Mouse (Mus musculus) granulocyte monocyte progenitor cell, adult 5-6 weeks (primary cell): ENCODE measurements around the gene Tnfsf15. TPM values are rescaled to one million over a fixed set of nuclear protein-coding genes. Genes with fewer than 3 reads are reported as not detected.
A peak's percentile ranks its signal among the peaks of the same experiment; 100 is the strongest.

ENCODE experiments used
- ATAC-seq: replicated peaks from 2 replicates; pipeline ENCODE4 v1.8.0; 2016; ENCODE audit warnings: mild to moderate bottlenecking, moderate TSS enrichment, inconsistent platforms; ENCODE audit not compliant: poor library complexity, severe bottlenecking
- total RNA-seq, 2 experiments: library from RNA; stranded (forward) in 1 of 2; stranded (reverse) in 1 of 2; fragments of 200-712, 200-1000 nt in 1 of 2; fragments of >200 nt in 1 of 2; fragmentation: Nextera tagmentation in 1 of 2; gene quantifications; 2 replicates each; pipeline ENCODE4 v1.2.3; 2014 to 2017

Tnfsf15 gene
- total RNA-seq, 2 experiments from 2014 or later: 0.26 to 0.88 TPM

DNA sequence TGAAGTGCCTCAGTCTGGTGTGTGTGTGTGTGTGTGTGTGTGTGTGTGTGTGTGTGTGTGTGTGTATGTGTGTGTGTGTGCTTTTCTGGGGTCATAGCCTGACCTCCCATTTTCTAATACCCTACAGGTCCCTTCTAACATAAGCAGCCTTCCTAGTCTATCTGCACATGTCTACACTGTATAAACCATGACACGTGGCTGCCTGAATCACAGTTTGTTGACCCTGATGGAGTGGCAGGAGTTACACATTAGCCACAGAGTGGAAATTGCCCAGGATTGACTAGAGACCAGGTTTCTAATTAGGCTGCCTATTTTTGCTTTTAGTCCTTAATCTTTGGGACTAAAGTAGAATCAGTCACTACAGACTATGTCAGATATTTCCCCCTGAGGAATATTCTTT lies 1.3 kb downstream of the Tnfsf15 start:
- ATAC-seq: no peak

DNA sequence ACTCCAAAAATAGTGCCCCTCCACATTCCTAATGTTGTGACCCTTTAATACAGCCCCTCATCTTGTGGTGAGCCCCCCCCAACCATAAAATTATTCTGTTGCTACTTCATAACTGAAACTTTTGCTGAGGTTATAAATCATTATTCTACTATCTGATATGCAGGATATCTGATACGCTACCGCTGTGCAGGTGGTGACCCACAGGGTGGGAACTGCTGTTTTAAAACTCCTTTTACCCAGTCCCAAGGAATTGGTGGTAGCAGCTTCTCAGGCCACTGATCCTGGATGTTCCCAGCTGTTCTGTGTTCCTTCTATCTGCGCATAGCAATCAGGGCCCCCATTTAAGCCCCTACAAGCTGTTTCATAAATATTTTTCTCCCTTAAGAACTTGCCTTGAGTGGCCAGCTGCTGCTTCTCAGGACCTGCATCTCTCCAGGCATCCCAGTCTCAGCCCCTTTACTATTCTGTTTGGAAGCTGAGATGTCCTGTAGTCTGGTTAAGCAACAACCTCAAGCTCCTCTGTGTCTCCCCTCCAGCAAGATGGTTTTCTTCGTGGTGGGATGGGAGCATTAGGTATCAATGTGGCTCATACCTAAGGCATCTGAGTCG lies 2.0 kb downstream of the Tnfsf15 start:
- ATAC-seq: no peak

DNA sequence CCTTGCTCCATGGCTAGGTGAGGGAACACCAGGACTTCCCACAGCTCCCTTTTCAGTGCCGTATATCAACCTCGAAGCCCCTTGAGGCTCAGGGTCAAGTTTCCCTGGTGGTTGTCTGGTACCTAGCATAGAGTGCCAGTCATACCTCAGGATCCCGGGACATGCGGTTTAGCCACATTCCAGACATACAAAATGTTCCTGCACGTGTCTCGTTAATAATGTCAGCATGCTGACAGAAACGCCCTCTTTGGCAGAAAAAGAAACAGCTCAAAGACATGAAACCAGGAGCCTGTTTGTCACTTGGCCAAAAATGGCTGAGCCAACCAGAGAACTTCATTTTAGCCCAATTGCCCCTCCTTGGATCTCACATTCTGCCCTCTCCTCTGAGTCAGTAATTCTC lies 2.8 kb downstream of the Tnfsf15 start:
- ATAC-seq: no peak

DNA sequence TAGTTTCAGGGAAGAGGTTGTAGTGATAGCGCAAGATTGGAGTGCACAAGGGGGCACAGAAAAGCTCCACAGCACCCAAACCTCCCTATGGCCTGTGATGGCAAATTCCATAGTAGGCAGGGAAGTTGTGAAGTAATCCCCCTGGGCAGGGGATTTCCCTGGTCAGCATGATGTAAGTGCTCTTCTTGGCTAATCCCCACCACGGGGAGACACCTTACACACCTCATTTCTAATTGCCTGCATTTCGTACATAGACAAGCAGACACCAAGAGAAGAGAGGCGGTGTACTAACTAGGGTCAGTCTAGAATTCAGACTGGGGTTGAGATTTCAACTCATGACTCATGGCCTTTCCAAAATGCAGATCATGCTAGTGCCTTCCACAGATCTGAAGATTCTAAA lies 4.2 kb downstream of the Tnfsf15 start:
- peak; percentile 29 for ATAC-seq

DNA sequence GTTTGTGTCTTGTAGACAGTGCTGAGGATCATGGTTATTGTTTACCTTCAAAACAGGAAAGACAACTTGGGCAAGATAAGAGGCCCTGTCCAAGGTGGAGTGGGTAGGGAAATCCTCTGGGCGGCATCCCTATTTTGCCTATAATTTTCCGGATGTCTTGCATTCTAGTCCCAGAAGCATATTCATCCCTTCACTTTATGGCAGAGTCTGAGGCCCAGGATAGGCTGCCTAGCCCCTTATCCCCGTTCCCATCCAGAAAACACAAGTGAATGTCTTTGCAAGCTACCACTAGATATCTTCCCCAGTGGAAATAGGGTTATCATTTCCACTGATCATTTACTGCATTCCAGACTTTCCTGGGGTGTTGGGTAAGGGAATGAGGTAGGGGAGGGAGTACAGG lies 4.9 kb downstream of the Tnfsf15 start:
- no peak for ATAC-seq

DNA sequence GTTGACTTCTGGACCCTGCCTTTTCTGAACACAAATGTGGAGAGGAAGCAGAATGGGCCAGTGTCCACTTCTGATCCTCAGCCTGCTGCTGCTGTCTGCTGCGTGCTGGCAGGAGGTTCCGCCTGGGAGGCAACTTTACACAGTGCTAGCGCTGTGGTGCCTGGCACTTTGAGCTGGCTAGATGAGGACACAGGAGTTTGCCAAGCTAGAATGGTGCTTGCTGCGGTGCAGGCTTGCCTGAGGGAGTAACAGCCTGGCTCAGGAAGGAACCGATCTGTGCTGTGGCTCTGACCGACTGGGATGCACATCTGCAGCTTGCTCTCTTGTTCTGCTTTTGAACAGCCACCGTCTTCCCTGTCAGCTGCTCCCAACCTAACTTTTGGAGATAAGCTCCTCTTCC lies 5.4 kb downstream of the Tnfsf15 start:
- peak; percentile 75 for ATAC-seq

DNA sequence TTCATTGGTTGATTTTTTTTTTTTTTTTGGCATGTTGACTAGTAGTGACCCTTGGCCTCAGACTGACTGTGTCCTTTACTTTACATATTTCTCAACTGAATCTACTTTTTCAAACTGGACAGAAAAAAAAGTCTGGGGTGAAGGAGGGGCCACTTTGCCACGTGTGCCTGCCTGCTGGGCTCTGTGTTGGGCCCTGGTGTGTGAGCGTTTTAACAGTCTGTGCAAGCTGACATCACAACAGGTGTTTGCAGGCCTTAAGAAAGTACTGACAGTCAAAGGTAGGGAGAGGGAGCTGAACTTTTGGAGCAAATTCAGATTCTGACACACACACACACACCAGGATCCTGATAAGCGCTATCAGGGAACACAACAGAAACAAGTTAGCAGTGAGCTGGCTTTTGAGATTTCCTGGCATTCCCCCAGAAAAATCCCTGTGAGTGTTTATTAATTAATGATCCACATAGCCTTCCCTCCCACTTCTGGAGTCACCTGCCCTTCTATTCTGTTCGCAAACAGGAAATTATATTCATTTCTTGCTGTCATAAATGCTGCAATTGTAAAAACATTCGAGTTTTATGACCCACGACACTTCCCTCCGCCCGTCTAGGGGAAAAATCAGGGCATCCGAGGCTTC lies 6.4 kb downstream of the Tnfsf15 start:
- no peak for ATAC-seq

DNA sequence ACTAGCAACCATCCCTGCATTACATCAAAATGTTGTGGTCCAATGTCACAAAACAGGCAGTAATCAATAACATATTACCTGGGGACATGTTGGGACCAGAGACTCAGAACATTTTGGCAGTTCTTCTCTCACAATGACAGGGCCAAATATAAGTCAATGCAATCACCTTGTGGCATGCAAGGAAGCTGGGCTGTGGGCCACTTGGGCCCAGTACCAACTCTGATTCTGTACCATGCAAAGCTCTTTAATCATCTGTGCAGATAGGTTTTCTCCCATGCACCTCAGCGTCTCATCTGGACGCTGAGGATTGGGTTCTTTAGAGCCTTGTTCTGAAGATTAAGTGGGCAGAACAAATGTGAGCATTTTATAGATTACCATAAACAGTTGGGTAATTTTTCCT lies 13.6 kb downstream of the Tnfsf15 start:
- no peak for ATAC-seq

DNA sequence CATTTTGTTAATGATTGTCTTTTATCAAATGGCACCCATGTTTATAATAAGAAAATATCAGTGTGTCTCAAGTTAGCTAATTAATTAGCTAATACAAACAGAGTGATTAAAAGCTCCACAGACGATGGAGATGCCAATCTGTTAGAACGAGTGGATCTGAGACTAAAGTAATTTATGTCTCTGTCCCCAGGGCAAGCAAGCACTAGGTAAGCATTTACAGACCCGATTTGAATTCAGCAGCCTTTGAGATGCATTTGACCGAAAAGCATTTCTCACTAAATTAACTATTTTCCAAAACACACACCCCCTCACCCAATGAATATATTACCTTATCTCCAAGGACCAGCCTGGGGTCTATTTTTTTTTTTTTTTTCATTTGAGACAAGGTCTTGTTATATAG lies 18.2 kb downstream of the Tnfsf15 start:
- no peak for ATAC-seq

DNA sequence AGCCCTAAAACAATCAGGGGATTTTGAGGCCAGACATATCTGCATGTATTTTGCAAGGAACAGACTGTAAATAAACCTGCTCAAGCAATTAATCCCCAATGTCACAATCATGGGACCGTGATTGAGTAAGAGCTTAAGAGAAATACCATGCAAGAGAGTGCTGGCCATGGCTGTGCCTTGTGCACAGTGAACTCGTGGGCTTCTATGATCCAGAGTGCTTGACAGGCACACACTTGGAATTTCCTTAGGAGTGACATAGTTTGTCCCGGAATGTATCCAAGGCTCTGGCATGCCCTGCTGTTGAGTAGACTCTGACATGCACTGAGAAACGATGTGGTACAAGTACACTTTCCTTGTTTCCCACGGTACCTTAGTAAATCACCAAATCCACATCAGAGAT lies 18.9 kb downstream of the Tnfsf15 start:
- peak; percentile 90 for ATAC-seq

DNA sequence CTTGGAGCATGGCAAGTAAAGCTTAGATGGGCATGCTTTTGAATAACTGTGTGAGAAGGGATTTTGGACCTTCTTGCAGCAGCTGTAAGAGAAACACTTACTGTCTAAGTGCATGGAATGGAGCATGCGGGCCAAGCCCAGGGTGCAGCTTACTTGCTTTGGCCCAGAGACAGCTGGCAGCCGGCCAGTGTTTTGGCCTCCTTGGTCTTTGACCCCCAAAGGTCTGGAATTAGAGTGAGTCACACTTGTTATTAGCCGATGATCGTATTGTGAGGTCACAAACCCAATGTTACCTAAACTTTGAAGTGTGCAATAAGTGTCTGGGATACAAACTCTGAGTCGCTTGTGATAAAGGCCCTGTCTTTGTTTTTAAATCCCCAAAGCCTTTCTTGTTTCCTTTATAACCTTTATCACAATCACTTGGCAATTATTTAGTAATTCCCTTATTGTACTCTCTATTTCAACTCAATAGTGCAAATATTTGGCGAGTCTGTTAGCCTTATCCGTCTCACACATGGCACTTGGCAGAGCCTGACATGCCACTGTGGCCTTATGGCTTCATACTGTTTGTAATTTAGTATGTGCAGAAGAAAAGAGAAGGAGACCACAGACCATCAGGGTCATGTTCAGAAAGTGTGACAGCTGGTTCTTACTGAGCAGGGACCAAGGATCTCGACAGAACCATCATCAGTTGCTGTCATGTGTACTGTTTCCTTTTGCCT lies 26.8 kb downstream of the Tnfsf15 start:
- no peak for ATAC-seq

DNA sequence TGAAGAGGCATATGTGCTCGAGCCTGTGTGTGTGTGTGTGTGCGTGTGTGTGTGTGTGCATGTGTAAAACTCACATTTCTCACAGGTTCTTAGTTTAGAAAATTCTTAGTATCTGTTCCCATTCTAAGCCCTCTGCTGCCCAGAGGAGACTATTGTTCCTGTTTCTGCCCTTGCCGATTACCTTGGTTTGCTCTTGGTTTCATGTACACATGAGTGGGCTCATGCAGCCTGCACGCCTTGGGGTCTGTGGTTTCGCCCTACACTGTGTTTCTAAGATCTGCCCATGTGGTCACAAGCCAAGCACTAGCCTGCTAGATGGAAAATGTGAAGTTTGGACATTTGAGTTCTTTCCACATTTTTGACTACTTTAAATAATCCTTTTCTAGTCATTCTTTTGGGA lies 33.0 kb downstream of the Tnfsf15 start:
- ATAC-seq: peak; percentile 96

DNA sequence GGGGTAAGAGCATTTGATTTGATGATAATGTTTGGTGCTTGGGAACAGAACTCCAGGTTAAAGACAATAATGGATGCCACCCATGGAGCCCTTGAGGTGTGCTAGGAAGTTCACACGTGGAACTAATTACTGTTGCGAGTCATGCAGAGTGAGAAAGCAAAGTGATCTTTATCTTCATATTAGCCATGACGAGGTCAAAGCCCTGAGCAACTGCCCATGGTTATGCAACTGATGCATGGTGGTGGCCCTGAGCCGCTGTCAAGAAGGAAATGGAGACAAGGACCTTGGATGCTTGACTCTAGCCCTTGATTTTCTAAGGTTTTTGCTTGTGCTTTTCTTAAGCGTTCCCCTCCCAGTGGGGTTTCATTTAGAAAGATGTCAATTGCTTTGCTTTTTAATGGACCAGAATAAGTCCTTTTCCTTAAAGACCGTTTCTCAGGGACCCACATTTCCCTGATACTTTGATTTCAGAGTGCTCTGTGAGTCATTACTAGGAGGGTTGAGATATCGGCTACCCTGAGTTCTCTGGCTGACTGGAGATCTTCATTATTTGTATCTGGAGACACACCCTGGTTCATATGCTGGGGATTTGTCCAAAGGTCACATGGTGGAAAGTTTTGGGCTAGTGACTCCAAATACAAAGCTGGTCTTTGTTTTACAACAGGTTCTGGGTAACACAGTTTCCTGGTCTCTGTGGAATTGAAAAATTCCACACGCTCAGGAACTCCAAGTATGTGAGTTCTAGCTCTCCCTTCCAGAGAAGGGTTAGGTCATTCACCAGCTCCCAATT lies 34.3 kb downstream of the Tnfsf15 start:
- ATAC-seq: peak; percentile 48

DNA sequence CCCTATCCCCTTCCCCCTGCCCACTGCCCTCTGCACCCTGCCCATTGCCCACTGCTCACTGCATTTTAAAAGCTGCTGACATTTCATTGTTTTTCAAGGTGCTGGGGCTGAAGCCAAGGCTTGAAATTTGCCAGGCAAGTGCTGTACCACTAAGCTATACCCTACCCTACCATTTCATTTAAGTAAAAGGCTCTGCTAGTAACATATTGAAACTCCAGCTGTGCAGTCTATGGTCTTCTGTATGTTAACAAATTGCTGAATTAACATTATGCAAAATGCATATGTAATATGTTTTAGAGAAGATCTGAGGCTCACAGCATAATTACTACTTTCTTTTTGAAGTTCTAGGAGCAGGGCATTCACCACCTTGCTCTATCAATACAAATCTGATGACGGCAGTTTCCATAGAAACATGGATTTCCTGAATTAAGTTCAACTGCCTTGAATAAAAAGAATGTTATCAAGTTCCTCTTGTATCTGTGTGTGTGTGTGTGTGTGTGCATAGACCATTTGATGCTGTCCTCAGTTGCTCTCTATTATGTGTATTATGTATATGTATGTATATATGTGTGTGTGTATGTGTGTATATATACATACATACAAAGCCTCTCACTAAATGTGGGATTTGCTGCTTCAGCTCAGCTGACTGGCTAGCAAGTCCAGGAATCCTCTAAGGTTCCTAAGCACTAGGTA lies 38.5 kb downstream of the Tnfsf15 start:
- ATAC-seq: no peak

DNA sequence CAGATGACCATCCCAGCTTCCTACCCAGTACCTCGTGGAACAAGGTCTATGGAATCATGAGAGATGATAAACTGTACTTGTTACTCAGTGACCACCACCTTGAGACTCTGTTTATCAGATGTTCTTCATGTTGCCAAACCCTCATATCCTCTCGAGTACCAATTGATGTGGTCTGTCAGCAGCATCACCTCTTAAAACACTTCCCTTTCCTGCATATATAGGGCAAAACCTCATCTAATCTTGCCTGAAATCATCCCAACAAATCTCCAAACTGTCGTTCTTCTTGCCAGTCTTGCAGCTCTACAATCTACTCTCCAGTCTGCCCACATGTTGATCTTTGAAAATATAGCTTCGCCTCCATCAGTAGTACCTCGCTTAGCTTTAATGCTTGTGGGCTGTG lies 40.7 kb downstream of the Tnfsf15 start:
- ATAC-seq: no peak; the same call in 1 of the 2 replicates

DNA sequence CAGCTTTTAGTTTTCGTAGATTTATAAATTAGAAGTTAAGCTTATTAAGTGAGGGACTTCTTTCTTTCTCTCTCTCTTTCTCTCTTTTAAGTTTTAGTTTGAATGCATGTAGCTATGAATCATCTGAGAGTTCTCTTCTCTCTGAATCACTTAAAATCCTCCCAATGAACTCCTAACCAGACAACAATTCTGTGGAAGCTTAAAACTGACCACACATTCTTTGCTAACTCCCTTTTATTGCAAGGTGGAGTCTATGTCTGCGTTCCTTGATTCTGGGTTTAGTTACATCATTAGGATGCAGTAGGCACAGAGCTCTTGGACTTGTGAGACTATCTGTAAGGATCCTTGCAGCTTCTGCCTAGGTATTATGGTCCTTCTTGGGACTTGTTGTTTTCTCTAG lies 41.2 kb downstream of the Tnfsf15 start:
- ATAC-seq: no peak

DNA sequence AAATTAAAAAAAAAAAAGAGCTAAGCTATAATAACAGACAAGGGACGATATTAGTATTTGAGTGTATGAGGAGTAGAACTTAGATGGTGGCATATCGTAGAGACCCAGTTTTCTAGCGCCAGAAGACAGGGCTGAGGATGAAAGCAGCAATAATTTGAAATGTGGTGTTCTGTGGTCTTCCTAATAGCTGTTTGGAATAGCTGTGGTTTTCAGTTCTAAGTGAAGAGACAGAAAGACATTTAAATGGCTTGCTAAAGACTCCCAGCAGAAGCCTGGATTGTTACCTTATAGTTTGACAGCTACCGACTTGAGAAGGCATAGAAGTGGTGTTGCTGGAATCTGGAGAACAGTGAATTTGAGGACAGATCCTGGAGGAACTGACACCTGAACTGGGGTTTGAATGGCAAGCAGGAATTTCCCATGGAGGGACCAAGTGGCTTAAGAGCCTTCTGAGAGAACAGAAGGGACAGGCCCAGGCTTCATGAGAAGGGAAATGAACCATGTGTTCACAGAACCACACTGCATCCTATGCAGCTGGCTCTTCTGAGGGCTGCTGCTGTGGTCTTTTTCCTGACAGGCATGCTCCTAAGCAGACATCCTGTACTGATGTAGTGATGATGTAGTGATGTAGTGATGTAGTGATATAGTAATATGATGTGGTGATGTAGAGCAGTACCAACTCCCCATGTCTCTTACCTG lies 42.8 kb downstream of the Tnfsf15 start:
- ATAC-seq: no peak

DNA sequence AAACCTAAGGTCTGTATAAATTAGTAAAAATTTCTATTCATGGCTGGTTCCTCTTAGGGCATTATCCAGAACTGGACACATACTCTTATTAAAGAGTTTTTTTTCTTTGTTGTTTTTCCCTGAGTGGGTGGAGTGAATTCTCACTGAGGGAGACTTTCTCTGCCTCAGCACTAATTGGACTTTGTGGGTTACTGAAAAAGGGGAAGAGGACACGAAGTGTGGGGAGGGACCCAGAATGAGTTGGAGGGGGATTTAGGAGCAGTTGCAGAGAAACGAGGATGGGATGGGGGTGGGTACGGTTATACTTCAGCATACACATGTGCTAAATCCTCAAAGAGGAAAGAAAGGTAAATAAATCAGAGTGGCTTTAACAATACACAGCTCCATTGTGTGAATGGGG lies 45.2 kb downstream of the Tnfsf15 start:
- ATAC-seq: peak; percentile 63

DNA sequence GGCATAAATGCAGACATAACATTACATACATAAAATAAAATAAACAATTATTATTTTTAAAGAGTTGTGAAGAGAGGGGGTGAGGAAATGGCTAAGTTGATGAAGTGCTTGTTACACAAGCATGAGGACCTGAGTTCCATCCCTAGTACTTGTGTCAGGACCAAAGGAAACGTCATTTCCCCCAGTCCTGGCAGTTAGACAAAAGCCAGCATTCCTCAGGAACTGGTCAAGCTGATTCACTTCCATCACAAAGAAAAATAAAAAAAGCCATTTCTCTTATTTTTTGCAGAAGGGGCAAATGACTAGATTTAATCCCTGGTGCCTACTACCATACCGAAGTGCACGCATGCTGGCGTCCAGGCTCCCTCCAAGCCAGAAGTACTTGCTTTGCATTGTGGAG lies 48.0 kb downstream of the Tnfsf15 start:
- ATAC-seq: no peak

DNA sequence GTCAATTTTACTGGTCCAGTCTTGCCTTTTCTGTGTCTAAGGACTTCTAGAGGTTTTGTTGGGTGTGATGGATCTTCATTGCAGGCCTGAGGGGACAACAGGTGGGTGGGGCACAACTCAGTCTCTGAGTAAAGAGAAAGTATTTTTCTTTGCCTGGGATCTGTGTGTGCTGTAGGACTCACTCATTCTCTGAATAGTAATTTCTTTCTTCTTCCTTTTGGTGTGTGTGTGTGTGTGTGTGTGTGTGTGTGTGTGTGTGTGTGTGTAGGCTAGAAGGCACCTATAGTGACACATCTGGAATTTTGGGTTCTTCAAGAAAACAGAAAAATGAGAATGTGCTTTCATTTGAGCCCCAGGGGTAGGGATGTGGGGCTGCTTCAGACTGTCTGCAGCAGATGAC lies 52.6 kb downstream of the Tnfsf15 start:
- no peak for ATAC-seq
